In genomic region chr1:172632451-172633326, GRCm38 (mm10) we compare ENCODE assay signal across 7 mouse cellular contexts. TPM values are rescaled to one million over a fixed set of nuclear protein-coding genes. Genes with fewer than 3 reads are reported as not detected.
DNase-seq lines count a peak whose midpoint lies in the region; ATAC-seq lines count a peak whose summit lies in the region.

Gene Dusp23 (minus strand): TSS chr1:172632962.

- no peaks in the 10 kb centered on the region for H3K36me3 ChIP-seq in intestine, embryonic 15.5 days
- no peaks in the 10 kb centered on the region for H3K36me3 ChIP-seq in midbrain, embryonic 10.5 days

- H3K9ac ChIP-seq in intestine, embryonic 15.5 days: peak within 1 kb of the TSS; percentile 91

- peak; percentile 98 for DNase-seq in adrenal gland, adult 2 months
- peak; percentile 96 for DNase-seq in embryo, embryonic 11.5 days (ENCODE audit: low read depth, low spot score)
- DNase-seq in gastrocnemius, postnatal 36 days: peak; percentile 96 to 98
- DNase-seq in left cerebral cortex, postnatal 25 days (ENCODE audit: low spot score in 2 of 2): peak; percentile 92 to 95
- DNase-seq in midbrain, embryonic 10.5 days (ENCODE audit: low spot score): peak; percentile 95
- peak; percentile 90 for DNase-seq in right cerebral cortex, postnatal 4 days

- peak; percentile 100 for ATAC-seq in intestine, embryonic 15.5 days

- intact Hi-C loops in gastrocnemius, postnatal 36 days (cut with DNase I): loop anchor here (5.0 to 10.0 kb wide), 2 partner anchors 105 to 218 kb away; no protein-coding TSS in a partner anchor
- intact Hi-C loops in left cerebral cortex, postnatal 25 days (cut with DNase I): loop anchor here (1.0 to 5.0 kb wide), 4 partner anchors 14 to 765 kb away; no protein-coding TSS in a partner anchor

- peaks cover 11% of the 10 kb centered on the region for H3K4me1 ChIP-seq in intestine, embryonic 15.5 days (replicated peaks)
- H3K4me1 ChIP-seq in midbrain, embryonic 10.5 days: peaks cover 4% of the 10 kb centered on the region; the same call in 1 of the 2 replicates

- H3K27ac ChIP-seq in intestine, embryonic 15.5 days: peak within 1 kb of the TSS; percentile 88
- H3K27ac ChIP-seq in midbrain, embryonic 10.5 days (replicated peaks): peak within 1 kb of the TSS; percentile 86

- H3K27me3 ChIP-seq in intestine, embryonic 15.5 days (replicated peaks): no peaks in the 10 kb centered on the region
- H3K27me3 ChIP-seq in midbrain, embryonic 10.5 days (ENCODE audit: low read depth, poor library complexity, severe bottlenecking): no peaks in the 10 kb centered on the region

- H3K9me3 ChIP-seq in intestine, embryonic 15.5 days: no peaks in the 10 kb centered on the region
- no peaks in the 10 kb centered on the region for H3K9me3 ChIP-seq in midbrain, embryonic 10.5 days (replicated peaks)

- H3K4me3 ChIP-seq in intestine, embryonic 15.5 days (replicated peaks): peak within 1 kb of the TSS; percentile 76
- peak within 1 kb of the TSS; percentile 70 for H3K4me3 ChIP-seq in midbrain, embryonic 10.5 days

- peak within 1 kb of the TSS; percentile 80 for H3K4me2 ChIP-seq in intestine, embryonic 15.5 days (replicated peaks)

- under 1% methylated on average over 53 of the region's 53 CpGs for WGBS in intestine, embryonic 15.5 days
- under 1% methylated on average over 53 of the region's 53 CpGs for WGBS in midbrain, embryonic 10.5 days

RNA-seq across cellular contexts. Expression of gene Dusp23, which starts in this region (rescaled TPM):
- total RNA-seq in adrenal gland, adult 2 months (2021): 1 to 10 TPM; 7.0 to 7.3 TPM
- polyA plus RNA-seq in adrenal gland, adult 2 months (2012; rRNA removed): 29.4 and 32.0 TPM in 2 replicates
- 10 to 100 TPM; 30.8 to 31.8 TPM for total RNA-seq in gastrocnemius, postnatal 36 days (2021)
- polyA plus RNA-seq in intestine, embryonic 15.5 days (2015; fragmentation: Nextera tagmentation; extraction: Ambion mirVana): 11.3 and 12.8 TPM in 2 replicates
- total RNA-seq in left cerebral cortex, postnatal 25 days (2021): 1 to 10 TPM; 5.7 to 6.1 TPM
- 9.1 and 9.5 TPM in 2 replicates for polyA plus RNA-seq in midbrain, embryonic 10.5 days (2016; fragmentation: Nextera tagmentation; extraction: Ambion mirVana)

Comparison
In these comparisons a context has a peak if more than half of its experiments do, and no peak if none do; other contexts are left out.
1. Peak in every context shown above with its lines: DNase-seq, ATAC-seq, H3K4me3 ChIP-seq and H3K27ac ChIP-seq.